Mouse (Mus musculus) right cerebral cortex, postnatal 36 days (tissue): ENCODE data around the gene Utp6.
A peak's percentile ranks its signal among the peaks of the same experiment; 100 is the strongest.
"Not testable (repeated sequence)": the region's sequence is repeated elsewhere in the genome, so short reads cannot be mapped to it uniquely, and the experiment has no call there.

Experiments used
- DNase-seq, 2 experiments: peaks; one replicate each; pipeline ENCODE4 v3.0.0; 2022; ENCODE audit warnings: low spot score in 2 of 2, mixed read lengths in 1 of 2

The Utp6 gene

GRCm38 (mm10) chr11:79962125-79962876, at the start of gene Utp6:
TSS of gene Utp6 (minus strand) at chr11:79962390.
- peak; percentile 92 to 96 for DNase-seq

- no peak for DNase-seq
Observed at GRCm38 (mm10) chr11:79994271-79994988, 32.2 kb upstream of the Utp6 start.

- DNase-seq = no peak
Observed at GRCm38 (mm10) chr11:79993356-79994270, 31.4 kb upstream of the Utp6 start.

- peak; percentile 89 to 92 for DNase-seq
Observed at GRCm38 (mm10) chr11:79992592-79993355, 30.6 kb upstream of the Utp6 start, which contains the start of gene Suz12. TSS of gene Suz12 (plus strand) at chr11:79993106.

- no peak for DNase-seq
Observed at GRCm38 (mm10) chr11:79992035-79992591, 29.9 kb upstream of the Utp6 start.

- DNase-seq = no peak
Observed at GRCm38 (mm10) chr11:79991600-79991999, 29.4 kb upstream of the Utp6 start.

GRCm38 (mm10) chr11:79990120-79990519, 27.9 kb upstream of the Utp6 start:
- DNase-seq = no peak

- no peak for DNase-seq
Observed at GRCm38 (mm10) chr11:79987896-79988295, 25.7 kb upstream of the Utp6 start.

- no peak for DNase-seq
Observed at GRCm38 (mm10) chr11:79986886-79987285, 24.7 kb upstream of the Utp6 start.

GRCm38 (mm10) chr11:79977747-79978146, 15.6 kb upstream of the Utp6 start:
- not testable (repeated sequence) for DNase-seq

GRCm38 (mm10) chr11:79977061-79977460, 14.9 kb upstream of the Utp6 start:
- not testable (repeated sequence) for DNase-seq

- DNase-seq = not testable (repeated sequence)
Observed at GRCm38 (mm10) chr11:79976645-79977044, 14.5 kb upstream of the Utp6 start.

- DNase-seq = no peak
Observed at GRCm38 (mm10) chr11:79976222-79976621, 14.0 kb upstream of the Utp6 start.

- DNase-seq = no peak
Observed at GRCm38 (mm10) chr11:79975377-79975776, 13.2 kb upstream of the Utp6 start.

- DNase-seq = no peak
Observed at GRCm38 (mm10) chr11:79973626-79974476, 11.7 kb upstream of the Utp6 start.

- no peak for DNase-seq
Observed at GRCm38 (mm10) chr11:79973133-79973532, 10.9 kb upstream of the Utp6 start.

GRCm38 (mm10) chr11:79967752-79968151, 5.6 kb upstream of the Utp6 start:
- DNase-seq = no peak

GRCm38 (mm10) chr11:79965896-79966295, 3.7 kb upstream of the Utp6 start:
- peak in 1 of 2 experiments; percentile 6 for DNase-seq

- DNase-seq = no peak
Observed at GRCm38 (mm10) chr11:79963212-79963974, 1.2 kb upstream of the Utp6 start.
